Mouse (Mus musculus) R1 (cell line): ENCODE results near the gene Greb1.
A peak's percentile ranks its signal among the peaks of the same experiment; 100 is the strongest.

ENCODE experiments used
- DNase-seq: peaks from one replicate; pipeline ENCODE4 v3.0.0-alpha.2; 2018; ENCODE audit warnings: low read depth, low spot score

Gene Greb1

GRCm38 (mm10) chr12:16805511-16805910 lies 4.8 kb upstream of the Greb1 start:
- peak; percentile 73 for DNase-seq

DNA sequence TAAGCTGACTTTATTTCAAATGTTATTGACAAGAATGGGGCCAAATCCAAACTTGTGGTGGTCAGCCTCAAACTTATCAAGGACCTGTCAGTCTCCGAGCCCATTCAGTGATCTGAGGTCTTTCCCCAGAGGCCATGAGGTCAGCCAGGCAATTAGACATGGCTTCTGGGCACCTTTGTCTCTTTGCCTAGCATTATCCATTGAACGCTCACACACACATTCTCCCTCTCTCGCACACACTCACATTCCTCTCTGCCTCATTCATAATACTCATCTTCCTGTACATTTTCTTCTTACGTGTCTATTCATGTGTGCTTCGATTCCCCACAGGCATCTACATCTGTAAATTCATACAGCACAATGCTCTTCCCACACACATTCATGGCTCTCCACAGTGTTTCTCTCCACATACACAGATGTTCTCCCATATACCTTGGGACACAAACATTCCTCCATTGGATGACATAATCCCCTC lies 3.3 kb upstream of the Greb1 start:
- DNase-seq: no peak

GRCm38 (mm10) chr12:16803237-16803955 lies 2.7 kb upstream of the Greb1 start:
- no peak for DNase-seq

GRCm38 (mm10) chr12:16800959-16801315 lies 251 bp upstream of the Greb1 start:
- DNase-seq: peak; percentile 38

- peak; percentile 14 for DNase-seq
Measured at GRCm38 (mm10) chr12:16799928-16800258, 793 bp downstream of the Greb1 start.

GRCm38 (mm10) chr12:16798894-16799293 lies 1.8 kb downstream of the Greb1 start:
- DNase-seq: no peak

DNA sequence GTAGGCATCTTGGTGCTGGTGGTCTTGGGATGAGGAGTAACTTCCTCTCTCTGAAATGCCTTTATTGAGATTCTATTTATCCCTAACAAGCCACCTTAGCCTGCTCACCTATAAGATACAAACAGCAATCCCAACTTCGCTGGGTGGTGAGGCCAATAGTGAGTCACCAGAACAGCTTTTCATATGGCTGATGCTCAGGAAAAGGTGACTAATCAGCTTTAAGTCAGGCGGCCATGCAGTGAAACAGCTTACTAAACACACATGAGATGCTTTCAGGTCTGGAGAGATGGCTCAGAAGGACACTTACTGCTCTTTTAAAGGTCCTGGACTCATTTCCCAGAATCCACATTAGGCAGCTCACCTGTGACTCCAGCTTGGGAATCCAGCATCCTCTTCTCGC lies 4.9 kb downstream of the Greb1 start:
- no peak for DNase-seq

DNA sequence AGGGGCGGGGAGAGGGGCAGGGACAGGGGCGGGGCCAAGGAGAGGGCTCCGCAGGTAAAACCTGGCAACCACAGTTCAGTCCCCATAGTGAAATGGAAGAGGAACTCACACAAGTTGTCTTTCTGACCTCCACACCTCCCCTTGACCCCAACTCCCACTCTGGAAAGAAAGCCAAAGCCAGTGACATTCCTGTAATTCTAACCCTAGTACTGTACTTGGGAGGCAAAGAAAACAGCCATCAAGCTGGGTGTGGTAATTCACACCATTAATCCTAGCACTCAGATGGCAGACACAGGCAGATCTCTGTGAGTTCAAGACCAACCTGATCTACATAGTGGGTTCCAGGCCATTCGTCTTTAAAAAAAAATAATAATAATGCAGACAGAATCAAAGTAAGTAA lies 7.3 kb downstream of the Greb1 start:
- DNase-seq: peak; percentile 41

- DNase-seq: no peak
Measured at GRCm38 (mm10) chr12:16790456-16790855, 10.2 kb downstream of the Greb1 start.

- DNase-seq: no peak
Measured at GRCm38 (mm10) chr12:16789756-16790155, 10.9 kb downstream of the Greb1 start.

- DNase-seq: no peak
Measured at GRCm38 (mm10) chr12:16789199-16789598, 11.5 kb downstream of the Greb1 start.

DNA sequence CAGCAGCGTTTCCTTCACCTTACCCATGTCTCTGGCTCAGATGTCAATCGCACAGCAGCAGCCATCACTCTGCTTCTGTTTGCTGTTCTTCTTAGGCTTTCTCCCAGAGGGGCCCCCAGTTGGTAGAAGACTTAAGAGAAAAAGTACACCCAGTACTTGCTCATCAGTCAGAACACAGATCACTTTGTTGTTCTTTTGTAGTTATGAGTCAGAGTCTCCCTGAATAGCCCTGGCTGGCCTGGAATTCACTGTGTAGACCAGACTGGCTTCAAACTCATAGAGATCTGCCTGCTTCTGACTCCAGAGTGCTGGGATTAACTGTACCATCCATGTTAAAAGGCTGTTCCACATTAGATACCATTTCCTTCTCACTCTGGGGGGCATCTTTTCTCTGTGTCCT lies 12.1 kb downstream of the Greb1 start:
- DNase-seq: no peak

- no peak for DNase-seq
Measured at GRCm38 (mm10) chr12:16781034-16781746, 19.5 kb downstream of the Greb1 start.

GRCm38 (mm10) chr12:16780320-16780719 lies 20.4 kb downstream of the Greb1 start:
- no peak for DNase-seq

DNA sequence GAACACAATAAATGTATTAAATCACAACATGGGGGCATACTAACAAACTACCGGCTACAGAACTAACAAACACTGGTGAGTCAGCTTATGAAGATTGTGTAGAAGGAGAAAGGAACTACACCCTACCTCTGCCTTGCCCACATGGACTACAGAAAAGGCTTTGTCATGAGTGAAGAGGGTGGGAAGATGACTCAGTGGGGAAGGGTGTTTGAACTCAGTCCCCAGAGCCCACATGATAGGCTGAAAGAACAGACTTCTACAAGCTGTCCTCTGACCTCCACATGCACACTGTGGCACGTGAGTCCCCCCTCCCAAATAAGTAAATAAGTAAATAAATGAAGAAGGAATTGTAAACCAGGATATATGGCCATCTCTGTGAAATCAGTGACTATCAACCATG lies 21.5 kb downstream of the Greb1 start:
- DNase-seq: no peak

GRCm38 (mm10) chr12:16778523-16778922 lies 22.2 kb downstream of the Greb1 start:
- no peak for DNase-seq

DNA sequence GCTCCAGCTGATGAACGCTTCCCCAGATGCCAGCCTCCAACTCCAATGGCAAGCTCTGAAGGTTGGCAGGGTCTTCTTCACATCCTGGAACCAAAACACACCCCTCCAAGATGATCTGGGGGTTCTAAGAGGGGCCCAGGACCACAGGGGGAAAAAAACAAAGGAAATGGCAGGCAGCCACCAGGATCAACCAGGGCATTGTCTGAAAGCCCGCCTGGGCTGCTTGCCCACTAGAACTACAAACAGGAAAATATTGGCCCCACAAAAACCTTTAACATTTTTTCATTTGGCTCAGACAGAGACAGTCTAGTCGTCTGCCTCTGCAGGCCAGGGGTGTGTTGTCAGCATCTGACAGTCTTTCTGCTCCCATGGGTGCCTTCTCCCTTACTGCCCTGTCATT lies 25.3 kb downstream of the Greb1 start:
- no peak for DNase-seq

GRCm38 (mm10) chr12:16774605-16775004 lies 26.1 kb downstream of the Greb1 start:
- DNase-seq: no peak

DNA sequence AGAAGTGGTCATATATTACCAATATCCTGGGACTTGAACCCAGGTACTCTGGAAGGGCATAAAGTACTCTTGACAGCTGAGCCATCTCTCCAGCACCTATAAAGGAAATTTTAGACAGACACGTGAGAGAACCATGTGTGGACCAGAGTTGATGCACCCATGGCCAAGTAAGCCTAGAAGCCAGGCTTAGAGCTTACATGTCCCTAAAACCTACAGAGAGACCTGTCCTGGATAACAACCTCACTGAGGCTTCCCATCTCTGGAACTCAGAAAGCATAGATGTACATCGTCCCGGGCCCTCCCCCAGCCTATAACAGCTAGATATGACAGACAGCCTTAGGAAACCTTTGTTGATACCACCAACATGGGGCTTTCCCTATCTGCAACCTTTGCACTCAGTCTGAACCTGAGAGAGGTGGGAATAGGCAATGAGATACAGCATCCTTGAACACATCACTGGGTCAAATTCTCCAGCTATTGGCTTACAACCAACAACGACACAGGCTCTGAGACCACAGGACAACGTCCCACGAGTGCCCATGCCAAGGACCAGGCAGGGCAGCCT lies 31.0 kb downstream of the Greb1 start:
- DNase-seq: no peak

- DNase-seq: no peak
Measured at GRCm38 (mm10) chr12:16768711-16769110, 32.0 kb downstream of the Greb1 start.

DNA sequence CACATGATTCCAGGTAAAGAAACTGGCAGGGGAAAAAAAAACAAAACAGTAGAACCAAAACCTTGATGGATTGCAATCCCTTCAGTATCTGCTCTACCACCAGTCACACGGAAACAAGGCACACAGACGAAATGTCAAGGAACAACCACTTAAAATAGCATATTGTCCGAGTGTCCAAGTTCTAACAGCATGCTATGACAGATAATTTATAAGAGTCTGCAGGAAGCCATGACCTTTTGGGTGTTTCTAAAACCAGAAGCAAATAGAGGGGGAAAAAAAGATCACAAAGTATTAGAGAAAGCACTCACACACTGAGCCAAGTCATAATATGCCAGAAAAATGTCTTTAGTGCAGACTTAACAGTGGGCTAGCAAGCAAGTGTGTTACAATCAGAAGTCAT lies 32.4 kb downstream of the Greb1 start:
- DNase-seq: no peak

GRCm38 (mm10) chr12:16764776-16765445 lies 35.8 kb downstream of the Greb1 start:
- no peak for DNase-seq
